Mouse (Mus musculus) fibroblast of lung, adult 2 months (primary cell): ENCODE results near the gene Tenm1.

Experiments used
- DNase-seq: peaks from one replicate; pipeline ENCODE4 v3.0.0-alpha.2; 2011; ENCODE audit warnings: low read depth

Gene Tenm1

GRCm38 (mm10) chrX:43428855-43429263 is at the start of gene Tenm1:
Tenm1 (minus strand) TSS chrX:43429126.
- no peak for DNase-seq

- DNase-seq = no peak
These were observed 38.4 kb upstream of the Tenm1 start for GRCm38 (mm10) chrX:43467311-43467710.

- no peak for DNase-seq
These were observed 1.7 kb upstream of the Tenm1 start for GRCm38 (mm10) chrX:43430581-43430980.

DNA sequence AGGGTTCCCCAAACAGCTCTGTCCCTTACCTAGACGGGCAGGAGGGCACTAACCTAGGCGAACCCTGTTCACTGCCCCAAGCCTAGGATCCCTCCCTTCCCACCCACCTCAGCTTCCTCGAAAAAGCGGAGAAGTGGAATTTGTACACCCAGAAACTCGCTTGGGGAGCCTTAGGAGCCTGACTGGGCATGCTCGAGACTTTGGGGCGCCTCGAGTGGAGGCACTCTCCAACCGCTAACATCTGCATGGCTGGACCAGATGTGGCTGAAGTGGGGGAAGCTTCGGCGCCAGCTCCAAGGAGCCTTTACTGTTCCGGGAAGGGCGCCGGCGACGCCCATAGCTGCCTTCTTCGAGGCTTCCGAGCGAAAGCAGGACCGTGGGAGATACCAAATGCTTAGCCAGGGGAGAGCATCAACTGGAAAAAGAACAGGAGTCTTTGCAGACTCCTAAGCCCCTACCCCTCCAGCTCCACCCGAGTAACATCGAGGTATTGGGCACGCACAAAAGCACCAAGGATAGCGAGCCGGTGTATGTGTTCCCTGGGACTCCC is 1.1 kb upstream of the Tenm1 start:
- no peak for DNase-seq

DNA sequence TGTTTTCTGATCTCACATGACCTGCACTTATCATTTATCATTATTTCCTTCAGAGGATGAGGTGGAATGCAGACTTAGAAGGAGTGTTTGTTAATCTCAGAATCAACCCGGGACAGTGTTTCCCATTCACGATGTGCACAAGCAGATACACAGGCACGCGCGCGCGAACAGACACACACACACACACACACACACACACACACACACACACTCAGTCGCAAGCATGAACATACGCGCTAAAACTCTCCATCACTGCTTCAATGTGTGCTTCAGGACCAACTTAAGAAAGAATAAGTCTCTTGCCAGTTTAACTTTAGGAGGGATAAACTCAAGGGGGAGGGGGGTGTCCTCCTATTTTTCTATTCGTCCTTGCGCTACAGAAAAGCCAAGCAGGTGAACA is 411 bp upstream of the Tenm1 start:
- DNase-seq = no peak

- no peak for DNase-seq
These were observed 963 bp downstream of the Tenm1 start for GRCm38 (mm10) chrX:43427961-43428365.

DNA sequence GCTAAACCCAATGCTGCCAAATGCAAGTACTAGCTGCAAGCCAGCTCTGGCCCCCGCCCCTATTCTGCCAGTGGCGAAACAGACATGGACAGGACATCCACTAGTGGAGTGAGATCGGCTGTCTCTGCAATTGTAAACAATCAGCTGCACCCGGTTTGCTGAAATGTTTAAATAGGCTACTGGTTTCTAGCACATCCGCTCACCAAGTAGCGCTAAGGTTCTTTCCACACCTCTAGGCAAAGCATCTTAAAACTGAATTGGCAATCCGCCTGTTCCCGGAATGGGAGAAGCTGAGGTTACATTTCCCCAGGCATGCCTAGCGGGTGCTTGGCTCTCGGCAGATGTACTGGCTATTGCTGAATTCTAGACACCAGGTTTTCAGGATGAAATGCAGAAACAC is 1.8 kb downstream of the Tenm1 start:
- DNase-seq = no peak

DNA sequence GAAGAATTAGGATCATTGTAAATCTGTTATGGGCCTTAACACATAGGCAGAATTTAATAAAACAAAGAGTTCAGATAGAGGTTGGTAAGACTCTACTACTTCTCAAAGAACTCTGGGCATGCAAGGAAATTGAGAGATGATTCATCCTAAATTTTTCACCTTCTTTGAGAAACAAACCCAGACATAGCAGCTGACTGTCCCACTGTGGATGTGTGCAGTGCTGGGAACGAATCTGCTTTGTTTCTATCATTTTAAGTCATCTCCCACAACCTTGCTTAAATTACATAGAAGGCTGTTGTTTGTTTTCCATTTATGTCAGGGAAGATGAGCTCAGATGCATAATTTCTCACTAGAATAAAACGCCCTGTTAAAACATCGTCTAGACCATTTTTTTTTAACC is 31.0 kb downstream of the Tenm1 start:
- no peak for DNase-seq

DNA sequence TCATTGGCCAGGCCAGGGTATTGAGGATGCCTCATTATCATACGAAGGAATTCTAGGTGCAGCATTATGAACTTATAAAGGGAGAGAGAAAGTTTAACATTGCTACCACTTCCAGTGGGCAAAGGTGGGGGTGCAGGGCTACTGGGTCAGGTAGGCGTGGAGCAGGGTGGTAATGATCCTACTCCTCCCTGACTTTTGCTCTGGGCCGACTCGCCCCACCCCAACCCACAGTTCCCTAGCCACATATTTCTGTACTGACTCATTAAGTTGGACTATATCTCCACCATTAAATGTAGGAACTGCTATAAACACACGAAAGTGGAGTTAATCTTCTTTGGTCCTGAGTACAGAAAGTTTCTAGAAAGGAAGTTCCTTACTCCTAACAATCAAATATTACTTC is 40.8 kb downstream of the Tenm1 start:
- DNase-seq = no peak

GRCm38 (mm10) chrX:43372526-43372925 is 56.4 kb downstream of the Tenm1 start:
- DNase-seq = no peak

DNA sequence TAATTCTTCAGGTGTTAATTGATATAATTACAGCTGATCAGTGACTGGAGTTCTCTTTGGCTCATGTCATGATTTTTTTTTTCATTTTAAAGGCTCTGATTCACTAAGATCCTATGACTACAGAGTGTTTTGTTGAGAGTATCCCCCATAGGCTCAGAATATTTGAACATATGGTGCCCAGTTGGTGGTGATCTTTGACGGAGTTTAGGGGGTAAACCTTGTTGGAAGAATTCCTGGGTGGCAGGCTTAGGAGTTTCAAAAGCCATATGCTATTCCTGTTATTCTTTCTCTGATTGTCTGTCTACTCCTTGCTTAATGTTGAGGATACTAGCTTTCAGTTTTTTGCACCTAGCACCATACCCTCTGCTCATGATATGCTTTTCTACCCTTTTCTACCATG is 109.6 kb downstream of the Tenm1 start:
- no peak for DNase-seq

- DNase-seq = no peak
These were observed 111.0 kb downstream of the Tenm1 start for GRCm38 (mm10) chrX:43317801-43318520.

DNA sequence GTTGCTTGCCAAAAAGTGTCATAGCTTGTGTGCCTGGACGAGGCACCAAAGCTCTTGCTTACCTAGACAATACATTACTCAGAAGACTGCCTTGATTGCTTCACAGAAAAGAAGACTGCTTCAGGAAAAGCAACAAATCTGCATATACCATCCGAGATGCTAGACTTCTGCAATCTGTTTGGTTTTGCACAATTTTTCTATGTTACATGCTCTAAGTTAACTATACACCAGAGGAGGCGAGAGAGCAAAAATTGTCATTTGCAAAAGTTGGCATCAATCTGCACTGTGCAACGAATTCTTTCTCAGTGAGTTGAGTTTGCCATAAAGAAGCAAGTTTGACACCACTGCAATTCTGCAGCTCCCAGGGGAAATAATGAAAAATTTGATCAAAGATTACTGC is 193.1 kb downstream of the Tenm1 start:
- no peak for DNase-seq

DNA sequence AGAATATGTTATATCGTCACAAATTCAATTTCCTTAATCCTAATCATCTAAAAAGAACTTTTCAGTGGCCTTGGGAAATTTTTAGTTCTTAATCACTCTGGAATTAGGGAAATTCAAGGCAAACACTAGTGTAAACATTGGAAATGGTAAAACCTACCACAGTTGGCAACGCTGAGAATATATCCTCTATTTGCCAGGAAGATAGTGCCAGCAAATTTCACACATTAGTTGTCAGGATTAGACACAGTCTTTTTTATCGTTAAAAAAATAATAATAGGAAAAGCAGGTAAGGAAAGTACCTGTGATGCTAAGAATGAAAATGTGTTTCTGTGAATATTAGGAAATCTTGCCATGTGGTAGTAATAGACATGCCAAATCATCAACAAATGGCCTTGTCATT is 223.9 kb downstream of the Tenm1 start:
- no peak for DNase-seq

DNA sequence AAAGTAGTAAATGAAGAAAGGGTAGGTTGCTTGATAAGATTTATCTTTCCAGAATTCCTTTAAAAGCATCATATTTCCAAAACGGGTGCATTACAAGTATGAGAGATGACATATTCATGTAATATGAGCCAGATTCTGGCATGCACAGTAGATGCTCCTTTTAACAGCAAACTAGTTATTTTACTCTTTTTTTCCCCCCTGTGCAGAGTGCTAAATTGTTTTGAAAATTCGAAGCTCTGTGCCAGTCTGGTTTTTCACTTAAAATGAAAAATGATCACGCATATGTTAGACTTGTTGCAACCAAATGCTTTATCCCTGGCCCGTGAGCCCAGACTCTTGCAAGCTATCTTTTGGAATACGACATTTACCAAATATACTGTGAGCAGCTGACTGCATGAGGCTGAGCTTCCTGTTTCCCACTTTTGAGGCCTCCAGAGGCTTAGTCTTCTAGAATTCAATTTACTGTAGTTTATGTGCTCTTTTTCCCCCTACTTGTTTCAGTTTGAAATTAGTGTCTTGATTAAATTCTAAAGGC is 226.6 kb downstream of the Tenm1 start:
- DNase-seq = no peak

- DNase-seq = no peak
These were observed 246.0 kb downstream of the Tenm1 start for GRCm38 (mm10) chrX:43182975-43183374.

GRCm38 (mm10) chrX:43151561-43151960 is 277.4 kb downstream of the Tenm1 start:
- DNase-seq = no peak

DNA sequence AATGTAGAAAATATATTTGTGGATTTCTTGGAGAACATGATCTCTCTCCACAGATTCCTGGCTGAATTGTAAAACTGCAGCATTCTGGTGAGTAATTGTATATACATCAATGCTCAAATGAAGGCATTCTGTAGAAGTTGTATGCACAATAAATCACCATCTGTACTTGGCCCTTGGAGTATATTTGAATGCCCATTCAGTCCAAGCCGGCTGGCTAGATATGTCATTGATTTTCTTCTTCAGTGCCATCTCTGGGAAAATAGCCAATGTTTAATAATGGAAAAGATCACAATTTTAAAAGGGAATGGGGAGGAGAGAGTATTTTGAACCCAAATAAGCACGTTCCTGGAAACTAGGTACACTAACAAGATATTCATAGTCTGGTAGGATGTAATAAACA is 299.2 kb downstream of the Tenm1 start:
- no peak for DNase-seq

- DNase-seq = no peak
These were observed 306.4 kb downstream of the Tenm1 start for GRCm38 (mm10) chrX:43122491-43122890.

GRCm38 (mm10) chrX:43122001-43122400 is 306.9 kb downstream of the Tenm1 start:
- no peak for DNase-seq

DNA sequence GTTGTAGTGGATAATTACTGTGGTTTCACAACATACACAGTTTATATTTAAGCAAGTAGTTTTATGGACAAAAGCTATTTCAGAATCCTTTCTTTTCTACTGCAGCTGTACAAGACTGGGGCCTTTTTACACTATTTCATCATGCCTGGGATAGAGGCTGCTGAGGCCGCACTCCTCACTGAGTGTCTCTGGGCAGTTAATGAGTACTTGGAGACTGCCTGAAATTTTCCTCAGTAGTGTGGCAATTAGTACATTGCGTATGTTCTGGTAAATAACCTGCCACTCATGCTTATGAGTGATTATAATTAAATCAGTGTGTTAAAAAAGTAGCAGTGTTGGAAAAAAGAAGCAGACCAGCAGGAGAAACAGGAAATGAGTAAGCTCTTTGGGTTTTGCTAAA is 442.8 kb downstream of the Tenm1 start:
- DNase-seq = no peak

DNA sequence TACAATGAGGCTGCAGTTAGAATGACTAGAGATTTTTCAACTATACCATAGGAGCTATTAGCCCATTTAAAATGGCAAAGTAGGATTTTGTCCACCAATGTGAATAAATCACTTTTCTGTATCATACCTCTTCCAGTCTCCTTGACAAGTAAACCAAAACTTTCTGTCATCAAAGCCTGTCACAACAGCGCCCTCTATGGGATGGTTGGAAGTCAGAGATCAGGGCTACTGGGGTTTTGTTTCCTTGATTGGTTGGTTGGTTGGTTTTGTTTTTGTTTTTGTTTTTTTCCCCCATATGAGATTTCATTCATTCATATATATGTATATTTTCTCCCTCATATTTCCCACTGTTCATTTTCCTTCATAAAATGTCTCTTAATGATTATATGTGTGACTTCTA is 455.4 kb downstream of the Tenm1 start:
- DNase-seq = no peak

DNA sequence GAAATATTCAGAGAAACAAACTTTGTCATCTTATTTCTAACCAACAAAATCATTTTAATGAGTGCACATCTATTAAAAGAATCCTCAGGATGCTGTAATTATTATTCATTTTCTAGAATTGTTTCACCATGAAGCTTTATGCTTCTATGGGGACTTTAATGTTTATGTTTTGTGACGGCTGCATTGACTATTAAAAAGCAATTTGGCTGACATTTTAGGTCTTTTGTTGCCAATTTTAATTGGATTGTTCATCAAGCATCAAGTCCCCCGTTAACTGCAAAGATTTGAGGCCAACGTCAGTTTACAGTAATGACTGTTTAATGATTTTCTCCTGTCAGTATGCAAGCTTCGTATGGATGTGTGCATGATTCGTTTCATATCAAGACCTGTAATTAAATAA is 461.3 kb downstream of the Tenm1 start:
- DNase-seq = no peak

DNA sequence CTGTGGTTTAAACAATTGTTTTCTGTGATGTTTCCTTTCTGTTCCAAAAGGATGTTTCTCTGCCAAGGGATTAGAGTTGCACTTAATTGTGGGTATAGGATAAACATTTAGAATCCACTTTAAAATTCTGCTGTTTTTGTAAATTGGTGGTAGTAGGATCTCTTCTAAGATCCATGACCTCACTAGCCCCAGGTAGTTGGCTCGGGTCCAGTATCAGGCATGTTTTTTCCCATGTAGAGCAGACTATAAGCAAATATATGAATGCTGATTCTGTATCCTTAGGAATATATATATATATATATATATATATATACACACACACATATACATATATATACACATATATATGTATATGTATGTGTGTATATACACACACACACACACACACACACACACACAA is 567.2 kb downstream of the Tenm1 start:
- no peak for DNase-seq
